Mouse (Mus musculus) MEL (cell line): ENCODE results near the gene Hid1. TPM values are rescaled to one million over a fixed set of nuclear protein-coding genes. Genes with fewer than 3 reads are reported as not detected.

Experiments used
- DNase-seq: peaks from one replicate; pipeline ENCODE4 v3.0.0; 2011; ENCODE audit warnings: low read depth, low spot score
- H3K27ac ChIP-seq: 2 replicates; pipeline ENCODE4 v1.5.1; 2012; ENCODE audit warnings: low read depth, mild to moderate bottlenecking, control low read depth, low read length, moderate library complexity; ENCODE audit not compliant: control insufficient read depth
- H3K27me3 ChIP-seq, 2 experiments: fragments of 150-350 bp in 1 of 2; sonication (generic) in 1 of 2; 2 replicates each; pipeline ENCODE4 v1.6.1; 2012; ENCODE audit warnings: low read length in 2 of 2, mild to moderate bottlenecking in 2 of 2, improper control_type of control experiment in 1 of 2, moderate library complexity in 1 of 2; ENCODE audit not compliant: insufficient read depth in 2 of 2, control insufficient read depth in 1 of 2
- H3K36me3 ChIP-seq, 2 experiments: 2 replicates each; pipeline ENCODE4 v1.6.1; 2012 to 2014; ENCODE audit warnings: low read length in 2 of 2, improper control_type of control experiment in 1 of 2, inconsistent platforms in 1 of 2, mild to moderate bottlenecking in 1 of 2; ENCODE audit not compliant: insufficient read depth in 2 of 2, control insufficient read depth in 1 of 2
- H3K4me1 ChIP-seq, 2 experiments: fragments of 150-350 bp in 1 of 2; sonication (generic) in 1 of 2; 2 replicates each; pipeline ENCODE4 v1.6.1; 2012; ENCODE audit warnings: low read length in 2 of 2, improper control_type of control experiment in 1 of 2, mild to moderate bottlenecking in 1 of 2; ENCODE audit not compliant: insufficient read depth in 2 of 2, control insufficient read depth in 1 of 2
- H3K4me3 ChIP-seq, 2 experiments: fragments of 150-350 bp in 1 of 2; sonication (generic) in 1 of 2; 2 replicates each; pipeline ENCODE4 v1.5.1; 2012; ENCODE audit warnings: low read depth in 2 of 2, low read length in 2 of 2, mild to moderate bottlenecking in 2 of 2, moderate library complexity in 2 of 2, control low read depth in 1 of 2, improper control_type of control experiment in 1 of 2; ENCODE audit not compliant: control insufficient read depth in 1 of 2, insufficient read depth in 1 of 2
- H3K79me2 ChIP-seq: 2 replicates; pipeline ENCODE4 v1.6.1; 2012; ENCODE audit warnings: mild to moderate bottlenecking, low read length, moderate library complexity; ENCODE audit not compliant: control insufficient read depth, poor library complexity, insufficient read depth
- H3K9ac ChIP-seq: 2 replicates; pipeline ENCODE4 v1.6.1; 2012; ENCODE audit warnings: low read depth, mild to moderate bottlenecking, control low read depth, low read length, moderate library complexity; ENCODE audit not compliant: control insufficient read depth, poor library complexity, severe bottlenecking
- H3K9me3 ChIP-seq: fragments of 150-350 bp; sonication (generic); replicated peaks from 2 replicates; pipeline ENCODE4 v1.6.1; 2012; ENCODE audit warnings: mild to moderate bottlenecking, low read length, improper control_type of control experiment, moderate library complexity; ENCODE audit not compliant: insufficient read depth
- BHLHE40 ChIP-seq: IDR thresholded peaks from 2 replicates; pipeline ENCODE4 v1.6.1; 2012; ENCODE audit warnings: low read depth, mild to moderate bottlenecking, inconsistent platforms, low read length, improper control_type of control experiment, borderline replicate concordance
- CHD1 ChIP-seq: IDR thresholded peaks from 2 replicates; pipeline ENCODE4 v1.6.1; 2012; ENCODE audit warnings: low read depth, mild to moderate bottlenecking, inconsistent platforms, low read length, improper control_type of control experiment
- CTCF ChIP-seq, 3 experiments: IDR thresholded peaks in 2 of 3; conservative IDR thresholded peaks in 1 of 3; 2 replicates each; pipeline ENCODE4 v1.5.1; 2011 to 2012; ENCODE audit warnings: low read length in 3 of 3, low read depth in 2 of 3, mild to moderate bottlenecking in 2 of 3, improper control_type of control experiment in 1 of 3, inconsistent platforms in 1 of 3, mixed read lengths in 1 of 3, moderate library complexity in 1 of 3; ENCODE audit not compliant: control insufficient read depth in 1 of 3, insufficient read depth in 1 of 3, poor library complexity in 1 of 3, severe bottlenecking in 1 of 3
- ELF1 ChIP-seq: IDR thresholded peaks from 2 replicates; pipeline ENCODE4 v1.6.1; 2014; ENCODE audit warnings: low read depth, mild to moderate bottlenecking, inconsistent platforms, low read length, improper control_type of control experiment, moderate library complexity
- EP300 ChIP-seq, 2 experiments: IDR thresholded peaks; 2 replicates each; pipeline ENCODE4 v1.6.1; 2011; ENCODE audit warnings: improper control_type of control experiment in 2 of 2, low read length in 2 of 2, low read depth in 1 of 2, mild to moderate bottlenecking in 1 of 2
- GABPA ChIP-seq: IDR thresholded peaks from 2 replicates; pipeline ENCODE4 v1.6.1; 2012; ENCODE audit warnings: low read depth, mild to moderate bottlenecking, inconsistent platforms, low read length, improper control_type of control experiment, moderate library complexity
- GATA1 ChIP-seq: IDR thresholded peaks from 2 replicates; pipeline ENCODE4 v1.6.1; 2011; ENCODE audit warnings: low read depth, low read length, improper control_type of control experiment
- JUND ChIP-seq: IDR thresholded peaks from 2 replicates; pipeline ENCODE4 v1.6.1; 2011; ENCODE audit warnings: low read depth, mild to moderate bottlenecking, improper control_type of control experiment, low read length
- MAX ChIP-seq: IDR thresholded peaks from 2 replicates; pipeline ENCODE4 v1.6.1; 2011; ENCODE audit warnings: low read length, improper control_type of control experiment
- MEF2A ChIP-seq: IDR thresholded peaks from 2 replicates; pipeline ENCODE4 v1.6.1; 2014; ENCODE audit warnings: low read depth, mild to moderate bottlenecking, inconsistent platforms, low read length, improper control_type of control experiment; ENCODE audit not compliant: poor library complexity, insufficient replicate concordance, severe bottlenecking; ENCODE audit errors: extremely low read depth
- MXI1 ChIP-seq: IDR thresholded peaks from 2 replicates; pipeline ENCODE4 v1.6.1; 2011; ENCODE audit warnings: mild to moderate bottlenecking, low read depth, low read length, improper control_type of control experiment
- POLR2AphosphoS2 ChIP-seq: IDR thresholded peaks from 2 replicates; pipeline ENCODE4 v1.6.1; 2011; ENCODE audit warnings: low read length, improper control_type of control experiment
- TAL1 ChIP-seq: IDR thresholded peaks from 2 replicates; pipeline ENCODE4 v1.6.1; 2012; ENCODE audit warnings: mild to moderate bottlenecking, inconsistent platforms, low read length, moderate library complexity, mixed read lengths
- TCF12 ChIP-seq: IDR thresholded peaks from 2 replicates; pipeline ENCODE4 v1.6.1; 2014; ENCODE audit warnings: low read depth, mild to moderate bottlenecking, inconsistent platforms, low read length, improper control_type of control experiment, moderate library complexity
- UBTF ChIP-seq: IDR thresholded peaks from 2 replicates; pipeline ENCODE4 v1.6.1; 2012; ENCODE audit warnings: low read depth, mild to moderate bottlenecking, inconsistent platforms, low read length, improper control_type of control experiment, moderate library complexity, borderline replicate concordance; ENCODE audit not compliant: insufficient read depth
- USF1 ChIP-seq: IDR thresholded peaks from 2 replicates; pipeline ENCODE4 v1.6.1; 2014; ENCODE audit warnings: low read depth, mild to moderate bottlenecking, inconsistent platforms, low read length, improper control_type of control experiment, moderate library complexity
- USF2 ChIP-seq, 2 experiments: IDR thresholded peaks; 2 replicates each; pipeline ENCODE4 v1.6.1; 2011 to 2012; ENCODE audit warnings: improper control_type of control experiment in 2 of 2, low read length in 2 of 2, borderline replicate concordance in 1 of 2, inconsistent platforms in 1 of 2, low read depth in 1 of 2, mild to moderate bottlenecking in 1 of 2; ENCODE audit not compliant: insufficient read depth in 1 of 2
- ZC3H11A ChIP-seq: IDR thresholded peaks from 2 replicates; pipeline ENCODE4 v1.6.1; 2012; ENCODE audit warnings: low read depth, mild to moderate bottlenecking, inconsistent platforms, low read length, improper control_type of control experiment
- ZNF384 ChIP-seq: IDR thresholded peaks from 2 replicates; pipeline ENCODE4 v1.6.1; 2012; ENCODE audit warnings: low read depth, mild to moderate bottlenecking, inconsistent platforms, low read length, improper control_type of control experiment
- polyA plus RNA-seq, 2 experiments: library from polyadenylated mRNA; stranded (reverse) in 1 of 2; unstranded in 1 of 2; fragments of >175 nt in 1 of 2; fragments of >200 nt in 1 of 2; gene quantifications; 2 replicates each; pipeline versions ENCODE4 v1.2.1 to v1.2.4; 2012; ENCODE audit warnings: low replicate concordance in 2 of 2, low read depth in 1 of 2; ENCODE audit not compliant: insufficient read length in 2 of 2, insufficient read depth in 1 of 2, missing spikeins in 1 of 2
- total RNA-seq: library from RNA; depleted of rRNA; stranded (reverse); fragments of 300-350 nt; gene quantifications from 2 replicates; pipeline ENCODE4 v1.2.3, GENCODE M21; 2012

Hid1 gene
- total and polyA plus RNA-seq, 3 experiments = 1.1 to 3.0 TPM; not detected in 1

DNA sequence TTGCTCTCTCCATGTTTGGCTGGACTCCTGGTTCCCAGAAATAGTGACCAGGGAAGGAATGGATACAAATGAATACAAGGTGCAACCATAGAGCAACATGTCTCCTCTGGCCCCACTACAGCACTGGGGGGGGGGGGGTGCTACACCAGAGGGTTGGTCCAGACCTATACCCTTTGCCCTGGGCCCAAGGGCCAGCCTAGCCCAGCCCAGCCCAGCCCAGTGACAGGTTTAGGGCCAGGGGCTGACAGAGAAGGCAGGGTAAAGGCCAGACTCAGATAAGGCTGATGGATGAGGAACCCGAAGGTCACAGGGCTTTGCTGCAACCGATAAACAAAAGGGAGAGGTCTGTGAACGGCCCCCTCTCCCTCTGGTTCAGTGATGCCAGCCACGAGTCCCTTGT is 17.6 kb downstream of the Hid1 start:
- no peak for TF ChIP-seq UBTF
- TF ChIP-seq GATA1 = no peak
- no peak for TF ChIP-seq TCF12
- TF ChIP-seq ZC3H11A = no peak
- no peak for TF ChIP-seq MXI1
- TF ChIP-seq CHD1 = no peak
- no peak for TF ChIP-seq BHLHE40
- no peak for TF ChIP-seq GABPA
- TF ChIP-seq ZNF384 = no peak
- H3K36me3 ChIP-seq = peaks cover 0 to 2% of the 10 kb centered on the region in 2 experiments; a peak in 1 of 4 replicates
- H3K79me2 ChIP-seq = no peaks in the 10 kb centered on the region
- H3K9ac ChIP-seq = no peak overlapping the region
- H3K4me1 ChIP-seq = peaks cover 2 to 21% of the 10 kb centered on the region in 2 experiments; a peak in 2 of 4 replicates
- H3K27me3 ChIP-seq = no peaks in the 10 kb centered on the region
- no peak for DNase-seq
- no peak overlapping the region for H3K27ac ChIP-seq
- H3K4me3 ChIP-seq = no peak overlapping the region
- no peaks in the 10 kb centered on the region for H3K9me3 ChIP-seq

GRCm38 (mm10) chr11:115348681-115349248 is 18.8 kb downstream of the Hid1 start:
- Histone ChIP-seq H3K4me1 (peaks cover 2 to 21% of the 10 kb centered on the region in 2 experiments; a peak in 2 of 4 replicates), H3K9ac (peak overlapping the region; percentile 31), H3K4me3 (peak overlapping the region; percentile 42 to 59), H3K27ac (no peak overlapping the region), H3K36me3 (peaks cover 0 to 2% of the 10 kb centered on the region in 2 experiments; a peak in 1 of 4 replicates), H3K79me2 (no peaks in the 10 kb centered on the region), H3K27me3 (no peaks in the 10 kb centered on the region), H3K9me3 (no peaks in the 10 kb centered on the region)
- DNase-seq = peak; percentile 86
- TF ChIP-seq TAL1 (peak; percentile 62), ELF1 (no peak), USF2 (IDR thresholded peaks at IDR 0.05; ENCODE audit: borderline replicate concordance in 1 of 2, insufficient read depth in 1 of 2, low read depth in 1 of 2, low read length in 2 of 2) (peak; percentile 53 to 74), EP300 (IDR thresholded peaks at IDR 0.05; ENCODE audit: low read depth in 1 of 2, low read length in 2 of 2) (peak in 1 of 2 experiments; percentile 26; a peak in 1 of 4 replicates), JUND (no peak), MEF2A (no peak), POLR2AphosphoS2 (no peak), USF1 (peak; percentile 96), CTCF (IDR thresholded peaks at IDR 0.05 in 2 of 3, conservative IDR thresholded peaks at IDR 0.05 in 1 of 3; ENCODE audit: control insufficient read depth in 1 of 3, insufficient read depth in 1 of 3, low read depth in 2 of 3, low read length in 3 of 3, poor library complexity in 1 of 3, severe bottlenecking in 1 of 3) (peak in 2 of 3 experiments; percentile 22 to 35; a peak in 3 of 6 replicates), BHLHE40 (peak; percentile 82; the same call in 1 of the 2 replicates), MAX (peak; percentile 60)
